Mouse (Mus musculus) midbrain, postnatal 0 days (tissue): ENCODE results near the gene Dhx32. TPM values are rescaled to one million over a fixed set of nuclear protein-coding genes. Genes with fewer than 3 reads are reported as not detected.

Source experiments
- ATAC-seq: fragments of 200-750 bp; cut with Nextera tagmentation; 2 replicates; pipeline ENCODE4 v1.8.0; 2017; ENCODE audit warnings: moderate number of reproducible peaks, mild to moderate bottlenecking, moderate TSS enrichment, moderate library complexity; ENCODE audit not compliant: low FRiP score
- DNase-seq: peaks from one replicate; pipeline ENCODE4 v3.0.0-alpha.2; 2015; ENCODE audit warnings: low spot score
- H3K27ac ChIP-seq: fragments of 300-500 bp; sonication (generic); 2 replicates; pipeline ENCODE4 v1.5.1; 2014; ENCODE audit warnings: low read depth, mild to moderate bottlenecking, low read length, mixed read lengths
- H3K27me3 ChIP-seq: fragments of 300-500 bp; sonication (generic); 2 replicates; pipeline ENCODE4 v1.6.1; 2014; ENCODE audit warnings: low read length, control low read depth, mixed read lengths; ENCODE audit not compliant: insufficient read depth
- H3K36me3 ChIP-seq: fragments of 300-500 bp; sonication (generic); 2 replicates; pipeline ENCODE4 v1.6.1; 2014; ENCODE audit warnings: low read length, control low read depth, mixed read lengths; ENCODE audit not compliant: insufficient read depth
- H3K4me1 ChIP-seq: fragments of 300-500 bp; sonication (generic); 2 replicates; pipeline ENCODE4 v1.6.1; 2014; ENCODE audit warnings: mild to moderate bottlenecking, control low read depth, antibody characterized with exemption, low read length, mixed read lengths; ENCODE audit not compliant: insufficient read depth
- H3K4me2 ChIP-seq: fragments of 300-500 bp; sonication (generic); 2 replicates; pipeline ENCODE4 v1.6.1; 2014; ENCODE audit warnings: low read depth, mild to moderate bottlenecking, low read length, mixed read lengths; ENCODE audit not compliant: poor library complexity, severe bottlenecking
- H3K4me3 ChIP-seq: fragments of 300-500 bp; sonication (generic); 2 replicates; pipeline ENCODE4 v1.5.1; 2014; ENCODE audit warnings: low read depth, mild to moderate bottlenecking, low read length, moderate library complexity
- H3K9ac ChIP-seq: fragments of 300-500 bp; sonication (generic); replicated peaks from 2 replicates; pipeline ENCODE4 v1.6.1; 2014; ENCODE audit warnings: mild to moderate bottlenecking, low read length, moderate library complexity, mixed read lengths; ENCODE audit not compliant: poor library complexity, severe bottlenecking
- H3K9me3 ChIP-seq: fragments of 300-500 bp; sonication (generic); 2 replicates; pipeline ENCODE4 v1.6.1; 2016; ENCODE audit warnings: low read length, control low read depth
- CTCF ChIP-seq: IDR thresholded peaks from 2 replicates; pipeline ENCODE4 v1.5.1; 2016; ENCODE audit warnings: antibody characterized with exemption, mild to moderate bottlenecking
- WGBS: fragments of 180-500 bp; shearing (Covaris S2); extraction: QIAGEN DNeasy Blood & Tissue Kit; methylation state at CpG from one replicate; pipeline ENCODE4 v1.1.7; 2014; 5-methylcytosine and 5-hydroxymethylcytosine counted together
- polyA plus RNA-seq: library from polyadenylated mRNA; unstranded; fragments of >200 nt; fragmentation: Nextera tagmentation; extraction: Ambion mirVana; gene quantifications from 2 replicates; pipeline ENCODE4 v1.2.1, GENCODE M21; 2015
- total RNA-seq: library from RNA; depleted of rRNA; stranded (reverse); fragments of >200 nt; gene quantifications from 2 replicates; pipeline ENCODE4 v1.2.3, GENCODE M21; 2014

The Dhx32 gene
- total and polyA plus RNA-seq, 2 experiments from 2014 or later = 35.5 to 48.0 TPM

DNA sequence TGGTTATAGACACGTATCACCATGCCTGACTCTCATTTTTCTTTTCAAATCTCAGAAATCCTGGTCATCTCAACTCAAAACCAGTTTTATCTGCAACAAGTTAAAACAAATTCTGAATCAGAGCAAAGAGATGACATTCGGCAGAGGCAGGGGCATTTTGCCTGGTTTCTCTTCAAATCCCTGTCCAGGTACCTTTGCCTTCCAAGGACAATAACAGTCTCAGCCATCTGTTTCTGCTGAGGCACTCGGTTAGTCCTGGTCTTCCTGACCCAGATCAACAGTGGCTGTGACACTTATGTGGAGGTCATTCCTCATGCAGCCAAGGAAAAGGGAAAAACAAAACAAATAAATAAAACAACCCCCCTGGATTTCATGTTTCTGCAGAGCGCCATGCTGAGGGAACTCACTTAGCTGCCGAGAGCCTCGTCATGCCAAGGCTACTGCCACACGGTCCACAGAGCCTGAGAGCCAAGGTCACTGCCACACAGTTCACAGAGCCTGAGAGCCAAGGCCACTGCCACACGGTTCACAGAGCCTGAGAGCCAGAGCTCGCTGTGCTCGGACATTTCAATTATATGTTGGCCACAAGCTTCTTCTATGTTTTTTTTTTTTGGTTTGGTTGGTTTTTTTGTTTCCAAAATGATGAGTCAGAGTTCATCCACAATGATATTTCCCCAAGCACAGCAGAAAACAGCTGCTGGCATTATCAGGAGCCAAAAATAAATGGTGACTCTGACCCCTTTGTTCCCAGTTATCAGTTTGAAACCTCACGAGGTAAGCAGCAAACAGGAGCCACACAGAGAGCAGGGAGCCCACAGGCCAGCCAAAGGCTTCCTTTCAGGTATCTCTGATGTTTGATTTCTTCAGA is 52.0 kb downstream of the Dhx32 start:
- WGBS = 86% methylated on average over 11 of the region's 11 CpGs
- no peaks in the 10 kb centered on the region for H3K4me1 ChIP-seq
- H3K9ac ChIP-seq = no peak overlapping the region
- ATAC-seq (no peak), DNase-seq (no peak)
- H3K4me3 ChIP-seq = no peak overlapping the region
- no peak overlapping the region for H3K4me2 ChIP-seq
- H3K36me3 ChIP-seq = peaks cover 21% of the 10 kb centered on the region
- no peak for TF ChIP-seq CTCF
- H3K27me3 ChIP-seq = no peaks in the 10 kb centered on the region
- H3K27ac ChIP-seq = no peak overlapping the region
- H3K9me3 ChIP-seq = no peaks in the 10 kb centered on the region

DNA sequence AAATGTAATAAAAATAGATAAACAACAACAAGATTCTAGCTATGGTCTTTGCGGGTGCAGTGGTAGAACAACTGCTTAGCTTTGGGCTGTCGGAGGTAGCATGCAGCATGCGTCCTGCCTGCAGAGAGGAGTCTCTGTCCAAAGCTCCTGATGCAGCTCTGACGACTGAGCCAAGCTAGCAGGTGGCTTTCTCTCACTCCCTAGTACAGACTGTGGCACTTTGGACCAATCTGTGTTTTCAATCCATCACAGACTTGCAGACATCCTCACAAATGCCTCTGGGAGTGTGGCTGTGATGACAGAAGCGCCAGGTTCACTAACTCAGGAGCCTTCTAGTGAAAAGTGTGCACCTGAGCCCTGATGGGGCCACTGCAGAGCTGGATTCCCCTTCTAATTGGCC is 53.2 kb downstream of the Dhx32 start:
- no peak overlapping the region for H3K4me3 ChIP-seq
- H3K4me2 ChIP-seq = no peak overlapping the region
- 80% methylated on average over 5 of the region's 5 CpGs for WGBS
- peaks cover 25% of the 10 kb centered on the region for H3K36me3 ChIP-seq
- H3K27me3 ChIP-seq = no peaks in the 10 kb centered on the region
- no peaks in the 10 kb centered on the region for H3K9me3 ChIP-seq
- H3K4me1 ChIP-seq = no peaks in the 10 kb centered on the region
- DNase-seq (no peak), ATAC-seq (no peak)
- no peak overlapping the region for H3K27ac ChIP-seq
- no peak overlapping the region for H3K9ac ChIP-seq
- no peak for TF ChIP-seq CTCF

DNA sequence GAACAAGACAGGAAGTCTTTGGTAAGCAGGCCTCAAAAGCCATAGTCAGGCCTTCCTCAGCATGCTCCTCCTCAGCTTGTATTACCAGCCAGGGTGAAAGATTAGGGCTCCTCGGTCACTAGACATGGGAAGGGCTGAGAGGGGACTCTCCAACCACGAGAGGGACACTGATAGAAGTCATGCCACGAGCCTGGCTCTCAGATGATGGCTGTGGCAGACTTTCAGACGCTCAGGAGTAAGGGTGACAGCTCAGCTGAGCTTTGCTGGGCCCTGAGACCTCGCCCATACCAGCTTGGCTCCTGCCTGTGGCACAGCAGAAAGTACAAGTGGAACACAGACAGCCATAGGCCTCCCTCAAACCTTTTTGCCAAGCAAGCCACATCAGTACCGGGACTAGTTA is 55.5 kb downstream of the Dhx32 start:
- TF ChIP-seq CTCF = no peak
- no peak for DNase-seq
- no peak overlapping the region for H3K4me2 ChIP-seq
- H3K27ac ChIP-seq = no peak overlapping the region
- H3K27me3 ChIP-seq = no peaks in the 10 kb centered on the region
- H3K9me3 ChIP-seq = no peaks in the 10 kb centered on the region
- H3K36me3 ChIP-seq = peaks cover 34% of the 10 kb centered on the region
- H3K4me1 ChIP-seq = no peaks in the 10 kb centered on the region
- no peak for ATAC-seq
- WGBS = 91% methylated on average over 6 of the region's 6 CpGs
- no peak overlapping the region for H3K4me3 ChIP-seq
- H3K9ac ChIP-seq = 0 out of 2 replicates have a peak overlapping the region, but pooled peaks have one; percentile 19

DNA sequence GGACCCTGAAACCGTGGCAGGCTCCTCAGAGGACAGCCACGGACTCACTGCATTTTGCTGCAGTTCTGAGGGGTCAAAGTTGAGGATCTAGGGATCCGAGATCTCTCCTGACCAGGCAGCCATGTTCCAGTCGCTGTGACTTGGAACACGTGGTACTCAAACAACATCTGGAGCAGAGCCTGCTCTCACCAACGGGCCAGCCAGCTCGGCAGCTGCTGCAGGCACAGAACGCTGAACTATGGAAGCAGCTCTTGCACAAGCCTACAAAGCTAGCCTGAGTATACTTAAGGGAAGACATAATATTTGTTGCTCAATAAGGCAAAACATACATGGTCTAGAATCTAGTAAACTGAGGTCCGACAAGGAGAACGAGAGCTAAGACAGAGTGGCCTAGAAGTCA is 57.0 kb downstream of the Dhx32 start:
- Histone ChIP-seq H3K27me3 (no peaks in the 10 kb centered on the region), H3K9ac (no peak overlapping the region), H3K4me2 (no peak overlapping the region), H3K9me3 (no peaks in the 10 kb centered on the region), H3K4me1 (no peaks in the 10 kb centered on the region), H3K36me3 (peaks cover 44% of the 10 kb centered on the region), H3K27ac (no peak overlapping the region), H3K4me3 (no peak overlapping the region)
- ATAC-seq (no peak), DNase-seq (no peak)
- TF ChIP-seq CTCF = no peak
- 84% methylated on average over 10 of the region's 10 CpGs for WGBS

DNA sequence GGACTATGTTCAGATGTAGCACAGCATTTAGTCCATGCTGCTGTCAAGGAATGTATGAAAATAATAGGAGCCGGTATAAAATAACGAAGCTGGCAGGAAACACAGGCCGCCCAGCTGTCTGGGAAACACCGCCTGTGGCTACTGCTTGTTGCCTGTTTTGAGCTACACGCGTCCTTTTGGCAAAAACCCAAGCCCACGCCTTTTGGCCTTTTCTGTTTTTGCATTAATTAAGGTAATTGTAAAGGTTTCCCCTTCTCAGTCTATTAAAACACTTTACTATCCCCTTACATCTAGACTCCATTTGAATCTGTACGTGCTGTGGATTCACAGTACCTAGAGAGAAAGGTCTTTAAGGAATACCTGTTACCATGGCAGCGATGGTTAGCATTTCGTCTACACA is 57.7 kb downstream of the Dhx32 start:
- Histone ChIP-seq H3K4me1 (no peaks in the 10 kb centered on the region), H3K27me3 (no peaks in the 10 kb centered on the region), H3K27ac (no peak overlapping the region), H3K4me3 (no peak overlapping the region), H3K9ac (no peak overlapping the region), H3K36me3 (peaks cover 51% of the 10 kb centered on the region), H3K9me3 (no peaks in the 10 kb centered on the region), H3K4me2 (no peak overlapping the region)
- no peak for TF ChIP-seq CTCF
- WGBS = 70% methylated on average over 10 of the region's 10 CpGs
- peak; percentile 36 for DNase-seq
- ATAC-seq = no peak

DNA sequence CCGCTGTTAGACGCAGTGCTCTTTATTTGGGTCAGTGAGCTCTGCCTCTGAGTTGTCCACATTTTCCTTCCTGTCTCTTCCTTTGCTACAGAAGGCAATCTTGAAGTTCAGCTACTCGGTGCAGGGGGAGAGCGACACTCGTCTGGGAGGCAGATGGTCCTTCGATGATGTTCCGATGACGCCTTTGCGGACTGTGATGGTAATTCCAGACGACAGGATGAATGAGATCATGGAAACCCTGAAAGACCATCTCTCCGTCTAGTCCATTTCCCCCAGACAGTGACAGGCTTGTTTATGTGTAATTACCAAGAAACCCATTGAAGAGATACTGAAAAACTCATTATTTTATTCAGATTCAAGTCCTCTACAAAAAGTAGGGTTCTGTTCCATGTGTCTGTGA is 61.9 kb downstream of the Dhx32 start:
- Histone ChIP-seq H3K27ac (no peak overlapping the region), H3K9me3 (no peaks in the 10 kb centered on the region), H3K4me2 (no peak overlapping the region), H3K4me3 (no peak overlapping the region), H3K9ac (no peak overlapping the region), H3K4me1 (no peaks in the 10 kb centered on the region), H3K36me3 (peaks cover 87% of the 10 kb centered on the region), H3K27me3 (no peaks in the 10 kb centered on the region)
- DNase-seq (no peak), ATAC-seq (no peak)
- no peak for TF ChIP-seq CTCF
- 81% methylated on average over 11 of the region's 11 CpGs for WGBS
